Mouse (Mus musculus) midbrain, embryonic 15.5 days (tissue): Measurements from ENCODE around the gene Ugt1a5. TPM values are rescaled to one million over a fixed set of nuclear protein-coding genes. Genes with fewer than 3 reads are reported as not detected.

ENCODE experiments used
- ATAC-seq: fragments of 200-750 bp; cut with Nextera tagmentation; replicated peaks from 2 replicates; pipeline ENCODE4 v1.8.0; 2017; ENCODE audit warnings: moderate TSS enrichment
- H3K27ac ChIP-seq: fragments of 300-500 bp; sonication (generic); 2 replicates; pipeline ENCODE4 v1.5.1; 2015; ENCODE audit warnings: mild to moderate bottlenecking, inconsistent platforms
- H3K27me3 ChIP-seq: fragments of 300-500 bp; sonication (generic); replicated peaks from 2 replicates; pipeline ENCODE4 v1.6.1; 2015; ENCODE audit warnings: inconsistent platforms
- H3K36me3 ChIP-seq: fragments of 300-500 bp; sonication (generic); replicated peaks from 2 replicates; pipeline ENCODE4 v1.6.1; 2015; ENCODE audit warnings: inconsistent platforms
- H3K4me1 ChIP-seq: fragments of 300-500 bp; sonication (generic); 2 replicates; pipeline ENCODE4 v1.6.1; 2015; ENCODE audit warnings: inconsistent platforms
- H3K4me2 ChIP-seq: fragments of 300-500 bp; sonication (generic); 2 replicates; pipeline ENCODE4 v1.6.1; 2015; ENCODE audit warnings: inconsistent platforms, mild to moderate bottlenecking, moderate library complexity
- H3K4me3 ChIP-seq: fragments of 300-500 bp; sonication (generic); 2 replicates; pipeline ENCODE4 v1.5.1; 2015; ENCODE audit warnings: mild to moderate bottlenecking, inconsistent platforms
- H3K9ac ChIP-seq: fragments of 300-500 bp; sonication (generic); 2 replicates; pipeline ENCODE4 v1.6.1; 2015; ENCODE audit warnings: mild to moderate bottlenecking, inconsistent platforms
- H3K9me3 ChIP-seq: fragments of 300-500 bp; sonication (generic); 2 replicates; pipeline ENCODE4 v1.6.1; 2016; ENCODE audit warnings: inconsistent platforms
- WGBS: fragments of 180-500 bp; shearing (Covaris S2); methylation state at CpG from one replicate; pipeline ENCODE4 v1.1.7; 2015; ENCODE audit warnings: mixed read lengths; 5-methylcytosine and 5-hydroxymethylcytosine counted together
- polyA plus RNA-seq: library from polyadenylated mRNA; unstranded; fragments of >200 nt; fragmentation: Nextera tagmentation; extraction: Ambion mirVana; gene quantifications from 2 replicates; pipeline ENCODE4 v1.2.1, GENCODE M21; 2015

Gene Ugt1a5
- polyA plus RNA-seq, 1 experiment from 2014 or later = not detected

GRCm38 (mm10) chr1:88229566-88229965 lies 63.8 kb downstream of the Ugt1a5 start:
- no peak overlapping the region for H3K4me2 ChIP-seq
- no peak overlapping the region for H3K9ac ChIP-seq
- no peaks in the 10 kb centered on the region for H3K36me3 ChIP-seq
- 79% methylated on average over 3 of the region's 3 CpGs for WGBS
- H3K4me3 ChIP-seq = no peak overlapping the region
- peaks cover 91% of the 10 kb centered on the region for H3K9me3 ChIP-seq
- H3K27ac ChIP-seq = no peak overlapping the region
- no peaks in the 10 kb centered on the region for H3K27me3 ChIP-seq
- no peak for ATAC-seq
- H3K4me1 ChIP-seq = no peaks in the 10 kb centered on the region

- no peaks in the 10 kb centered on the region for H3K4me1 ChIP-seq
- H3K4me2 ChIP-seq = no peak overlapping the region
- WGBS = 84% methylated on average over 5 of the region's 5 CpGs
- peaks cover 95% of the 10 kb centered on the region for H3K9me3 ChIP-seq
- ATAC-seq = 0 out of 2 replicates have a peak, but pooled peaks have one; percentile 12
- no peak overlapping the region for H3K4me3 ChIP-seq
- H3K36me3 ChIP-seq = no peaks in the 10 kb centered on the region
- no peaks in the 10 kb centered on the region for H3K27me3 ChIP-seq
- H3K9ac ChIP-seq = no peak overlapping the region
- no peak overlapping the region for H3K27ac ChIP-seq
Measured at GRCm38 (mm10) chr1:88229986-88230385, 64.2 kb downstream of the Ugt1a5 start.

GRCm38 (mm10) chr1:88230421-88230820 lies 64.6 kb downstream of the Ugt1a5 start:
- ATAC-seq = no peak
- no peak overlapping the region for H3K9ac ChIP-seq
- no peaks in the 10 kb centered on the region for H3K27me3 ChIP-seq
- 74% methylated on average over 7 of the region's 7 CpGs for WGBS
- peaks cover 98% of the 10 kb centered on the region for H3K9me3 ChIP-seq
- H3K27ac ChIP-seq = no peak overlapping the region
- no peaks in the 10 kb centered on the region for H3K4me1 ChIP-seq
- no peaks in the 10 kb centered on the region for H3K36me3 ChIP-seq
- H3K4me3 ChIP-seq = no peak overlapping the region
- no peak overlapping the region for H3K4me2 ChIP-seq

GRCm38 (mm10) chr1:88230981-88231802 lies 65.4 kb downstream of the Ugt1a5 start:
- H3K9ac ChIP-seq = no peak overlapping the region
- no peaks in the 10 kb centered on the region for H3K27me3 ChIP-seq
- H3K27ac ChIP-seq = no peak overlapping the region
- 75% methylated on average over 6 of the region's 6 CpGs for WGBS
- H3K4me2 ChIP-seq = no peak overlapping the region
- H3K36me3 ChIP-seq = no peaks in the 10 kb centered on the region
- peaks cover 97% of the 10 kb centered on the region for H3K9me3 ChIP-seq
- no peak overlapping the region for H3K4me3 ChIP-seq
- no peaks in the 10 kb centered on the region for H3K4me1 ChIP-seq
- ATAC-seq = no peak

- no peak overlapping the region for H3K4me3 ChIP-seq
- no peaks in the 10 kb centered on the region for H3K27me3 ChIP-seq
- peaks cover 94% of the 10 kb centered on the region for H3K9me3 ChIP-seq
- WGBS = 68% methylated on average over 7 of the region's 7 CpGs
- no peaks in the 10 kb centered on the region for H3K36me3 ChIP-seq
- no peak overlapping the region for H3K4me2 ChIP-seq
- H3K27ac ChIP-seq = no peak overlapping the region
- ATAC-seq = no peak
- no peaks in the 10 kb centered on the region for H3K4me1 ChIP-seq
- H3K9ac ChIP-seq = no peak overlapping the region
Measured at GRCm38 (mm10) chr1:88231803-88232499, 66.1 kb downstream of the Ugt1a5 start.

- no peak for ATAC-seq
- H3K27ac ChIP-seq = no peak overlapping the region
- no peak overlapping the region for H3K9ac ChIP-seq
- 61% methylated on average over 3 of the region's 3 CpGs for WGBS
- H3K4me3 ChIP-seq = no peak overlapping the region
- peaks cover 93% of the 10 kb centered on the region for H3K9me3 ChIP-seq
- H3K36me3 ChIP-seq = no peaks in the 10 kb centered on the region
- H3K27me3 ChIP-seq = no peaks in the 10 kb centered on the region
- no peaks in the 10 kb centered on the region for H3K4me1 ChIP-seq
- no peak overlapping the region for H3K4me2 ChIP-seq
Measured at GRCm38 (mm10) chr1:88232664-88233380, 67.0 kb downstream of the Ugt1a5 start.

- H3K4me1 ChIP-seq = no peaks in the 10 kb centered on the region
- no peak for ATAC-seq
- H3K4me3 ChIP-seq = no peak overlapping the region
- H3K36me3 ChIP-seq = no peaks in the 10 kb centered on the region
- H3K27ac ChIP-seq = no peak overlapping the region
- no peak overlapping the region for H3K4me2 ChIP-seq
- WGBS = 68% methylated on average over 14 of the region's 14 CpGs
- no peaks in the 10 kb centered on the region for H3K27me3 ChIP-seq
- no peak overlapping the region for H3K9ac ChIP-seq
- H3K9me3 ChIP-seq = peaks cover 93% of the 10 kb centered on the region
Measured at GRCm38 (mm10) chr1:88233421-88234247, 67.8 kb downstream of the Ugt1a5 start.

- H3K9me3 ChIP-seq = peaks cover 93% of the 10 kb centered on the region
- WGBS = 66% methylated on average over 4 of the region's 4 CpGs
- H3K4me2 ChIP-seq = no peak overlapping the region
Measured at GRCm38 (mm10) chr1:88234248-88234610, 68.4 kb downstream of the Ugt1a5 start.

GRCm38 (mm10) chr1:88234646-88235045 lies 68.8 kb downstream of the Ugt1a5 start:
- 45% methylated on average over 5 of the region's 5 CpGs for WGBS
- H3K27me3 ChIP-seq = no peaks in the 10 kb centered on the region
- ATAC-seq = no peak

More at GRCm38 (mm10) chr1:88234248-88234610, 68.4 kb downstream of the Ugt1a5 start:
- Histone ChIP-seq H3K4me1 (no peaks in the 10 kb centered on the region), H3K27ac (no peak overlapping the region), H3K27me3 (no peaks in the 10 kb centered on the region), H3K36me3 (no peaks in the 10 kb centered on the region), H3K9ac (no peak overlapping the region), H3K4me3 (no peak overlapping the region)
- ATAC-seq = no peak

GRCm38 (mm10) chr1:88235046-88235893 lies 69.5 kb downstream of the Ugt1a5 start:
- peaks cover 93% of the 10 kb centered on the region for H3K9me3 ChIP-seq
- ATAC-seq = 0 out of 2 replicates have a peak, but pooled peaks have one; percentile 10
- no peak overlapping the region for H3K4me3 ChIP-seq
- H3K27me3 ChIP-seq = no peaks in the 10 kb centered on the region
- no peaks in the 10 kb centered on the region for H3K36me3 ChIP-seq
- H3K4me1 ChIP-seq = no peaks in the 10 kb centered on the region
- no peak overlapping the region for H3K9ac ChIP-seq
- no peak overlapping the region for H3K27ac ChIP-seq
- no peak overlapping the region for H3K4me2 ChIP-seq
- 65% methylated on average over 11 of the region's 11 CpGs for WGBS

More at GRCm38 (mm10) chr1:88234646-88235045, 68.8 kb downstream of the Ugt1a5 start:
- Histone ChIP-seq H3K36me3 (no peaks in the 10 kb centered on the region), H3K4me2 (no peak overlapping the region), H3K9ac (no peak overlapping the region), H3K27ac (no peak overlapping the region), H3K4me3 (no peak overlapping the region), H3K9me3 (peaks cover 93% of the 10 kb centered on the region), H3K4me1 (no peaks in the 10 kb centered on the region)

- H3K36me3 ChIP-seq = no peaks in the 10 kb centered on the region
- no peak overlapping the region for H3K4me2 ChIP-seq
- H3K9me3 ChIP-seq = peaks cover 94% of the 10 kb centered on the region
- 62% methylated on average over 4 of the region's 4 CpGs for WGBS
- no peak overlapping the region for H3K9ac ChIP-seq
- H3K27ac ChIP-seq = no peak overlapping the region
- no peaks in the 10 kb centered on the region for H3K4me1 ChIP-seq
- H3K27me3 ChIP-seq = no peaks in the 10 kb centered on the region
- H3K4me3 ChIP-seq = no peak overlapping the region
- no peak for ATAC-seq
Measured at GRCm38 (mm10) chr1:88235894-88236415, 70.1 kb downstream of the Ugt1a5 start.
